Mouse (Mus musculus) stomach, postnatal 0 days (tissue): ENCODE data around the gene Ifitm1.

ENCODE experiments used
- CTCF ChIP-seq: IDR thresholded peaks from 2 replicates; pipeline ENCODE4 v1.5.1; 2016; ENCODE audit warnings: antibody characterized with exemption, low read depth, mild to moderate bottlenecking, moderate library complexity
- EP300 ChIP-seq: optimal IDR thresholded peaks from 2 replicates; pipeline ENCODE3; 2016; ENCODE audit warnings: antibody characterized with exemption

- TF ChIP-seq CTCF (peak; percentile 74), EP300 (no peak)
These were observed 7.7 kb upstream of the Ifitm1 start for GRCm38 (mm10) chr7:140959181-140959901.
